Mouse (Mus musculus): ENCODE results near the gene Olfr1344.

GRCm38 (mm10) chr7:6397996-6398975, 40.2 kb upstream of the Olfr1344 start, which contains the start of gene Smim17:
- TF ChIP-seq CTCF (IDR thresholded peaks at IDR 0.05; ENCODE audit: borderline replicate concordance, insufficient read depth, low read depth, low read length) = no peak
- peak; percentile 82; the same call in 1 of the 2 replicates for TF ChIP-seq POLR2A (IDR thresholded peaks at IDR 0.05; ENCODE audit: borderline replicate concordance, insufficient read depth, low read length)
